Mouse (Mus musculus) kidney, postnatal 36 days (tissue): ENCODE results near the gene Mybbp1a.
"Not testable (repeated sequence)": the region's sequence is repeated elsewhere in the genome, so short reads cannot be mapped to it uniquely, and the experiment has no call there.

Source experiments
- DNase-seq, 2 experiments: peaks; one replicate each; pipeline ENCODE4 v3.0.0; 2021 to 2022; ENCODE audit warnings: mixed read lengths in 2 of 2

The Mybbp1a gene

GRCm38 (mm10) chr11:72413601-72414190 is 27.5 kb upstream of the Mybbp1a start:
- no peak for DNase-seq

- DNase-seq, result no peak
These were observed 26.0 kb upstream of the Mybbp1a start for GRCm38 (mm10) chr11:72415155-72415554.

GRCm38 (mm10) chr11:72416666-72417065 is 24.5 kb upstream of the Mybbp1a start:
- no peak for DNase-seq

- DNase-seq, result no peak
These were observed 23.8 kb upstream of the Mybbp1a start for GRCm38 (mm10) chr11:72417376-72417775.

GRCm38 (mm10) chr11:72418227-72418626 is 22.9 kb upstream of the Mybbp1a start:
- DNase-seq, result peak; percentile 84 to 86

GRCm38 (mm10) chr11:72419006-72419405 is 22.1 kb upstream of the Mybbp1a start:
- no peak for DNase-seq

- no peak for DNase-seq
These were observed 20.6 kb upstream of the Mybbp1a start for GRCm38 (mm10) chr11:72420460-72421122.

GRCm38 (mm10) chr11:72421518-72422278 is 19.5 kb upstream of the Mybbp1a start:
- DNase-seq, result no peak

GRCm38 (mm10) chr11:72423686-72424085 is 17.5 kb upstream of the Mybbp1a start:
- DNase-seq, result no peak

- DNase-seq, result no peak
These were observed 16.0 kb upstream of the Mybbp1a start for GRCm38 (mm10) chr11:72425201-72425600.

- no peak for DNase-seq
These were observed 14.3 kb upstream of the Mybbp1a start for GRCm38 (mm10) chr11:72426884-72427283.

GRCm38 (mm10) chr11:72428694-72429093 is 12.5 kb upstream of the Mybbp1a start:
- DNase-seq, result peak; percentile 92 to 96

- peak; percentile 85 to 87 for DNase-seq
These were observed 11.9 kb upstream of the Mybbp1a start for GRCm38 (mm10) chr11:72429288-72429690.

GRCm38 (mm10) chr11:72430311-72431068 is 10.7 kb upstream of the Mybbp1a start:
- DNase-seq, result not testable (repeated sequence)

- peak; percentile 87 to 92 for DNase-seq
These were observed 6.0 kb upstream of the Mybbp1a start, which contains the start of gene Ggt6 for GRCm38 (mm10) chr11:72434963-72435693. Gene Ggt6, plus strand, starts transcription at chr11:72435526.

GRCm38 (mm10) chr11:72435694-72436045 is 5.5 kb upstream of the Mybbp1a start:
- peak; percentile 77 to 88 for DNase-seq

GRCm38 (mm10) chr11:72436271-72436670 is 4.9 kb upstream of the Mybbp1a start:
- DNase-seq, result peak in 1 of 2 experiments; percentile 69

- peak; percentile 53 to 80 for DNase-seq
These were observed 4.2 kb upstream of the Mybbp1a start for GRCm38 (mm10) chr11:72436756-72437650.

- DNase-seq, result no peak
These were observed 2.7 kb upstream of the Mybbp1a start for GRCm38 (mm10) chr11:72438411-72438810.

GRCm38 (mm10) chr11:72440597-72440964 is 574 bp upstream of the Mybbp1a start:
- not testable (repeated sequence) for DNase-seq
